Mouse (Mus musculus): ENCODE measurements around the gene Ggcx. TPM values are rescaled to one million over a fixed set of nuclear protein-coding genes. Genes with fewer than 3 reads are reported as not detected.
A peak's percentile ranks its signal among the peaks of the same experiment; 100 is the strongest.
"Not testable (repeated sequence)": the region's sequence is repeated elsewhere in the genome, so short reads cannot be mapped to it uniquely, and the experiment has no call there.

Gene Ggcx
- polyA plus RNA-seq, 1 experiment from 2014 or later = 15.7 TPM

DNA sequence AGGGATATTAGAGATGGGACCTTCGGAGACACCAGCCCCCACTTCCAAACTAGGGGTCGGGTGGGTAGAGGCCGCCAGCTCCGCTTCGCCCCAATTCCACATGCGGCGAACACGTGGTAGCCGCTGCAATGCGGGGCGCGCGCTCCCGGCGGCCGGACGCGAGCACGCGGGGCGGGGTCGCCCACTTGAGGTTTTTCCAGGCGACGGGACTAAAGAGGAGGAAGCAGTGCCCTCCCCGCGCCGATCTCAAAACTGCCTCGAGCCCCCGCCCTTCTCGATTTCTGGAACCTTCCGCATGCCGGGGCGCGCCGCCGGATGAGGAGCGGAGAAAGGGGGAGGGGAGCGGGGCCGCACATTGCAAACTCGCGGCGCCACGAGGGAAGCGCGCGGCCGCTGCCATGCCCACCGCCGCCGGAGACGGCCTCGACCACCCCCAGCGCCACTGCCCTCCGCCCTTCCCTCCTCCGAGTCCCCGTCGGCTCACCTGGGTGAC is 24.8 kb downstream of the Ggcx start:
- ATAC-seq (replicated peaks; ENCODE audit: insufficient number of reproducible peaks, low FRiP score, low TSS enrichment, low read depth) (peak; percentile 11), DNase-seq (ENCODE audit: low spot score) (peak; percentile 84)
- Histone ChIP-seq H3K4me2 (ENCODE audit: low read depth, low read length) (peak overlapping the region; percentile 70), H3K4me3 (ENCODE audit: low read depth, low read length) (peak overlapping the region; percentile 99), H3K9ac (replicated peaks; ENCODE audit: low read length) (peak overlapping the region; percentile 100), H3K27ac (replicated peaks; ENCODE audit: low read depth, low read length) (peak overlapping the region; percentile 100), H3K36me3 (replicated peaks; ENCODE audit: control insufficient read depth, insufficient read depth, low read depth, low read length) (peaks cover 12% of the 10 kb centered on the region; the same call in 1 of the 2 replicates), H3K9me3 (replicated peaks; ENCODE audit: control insufficient read depth, low read length) (no peaks in the 10 kb centered on the region), H3K27me3 (ENCODE audit: control insufficient read depth, insufficient read depth, low read length) (no peaks in the 10 kb centered on the region), H3K4me1 (ENCODE audit: control insufficient read depth, insufficient read depth, low read length) (0 out of 2 replicates have a peak, but pooled peaks cover 2% of the 10 kb centered on the region)
- WGBS = under 1% methylated on average over 40 of the region's 57 CpGs

DNA sequence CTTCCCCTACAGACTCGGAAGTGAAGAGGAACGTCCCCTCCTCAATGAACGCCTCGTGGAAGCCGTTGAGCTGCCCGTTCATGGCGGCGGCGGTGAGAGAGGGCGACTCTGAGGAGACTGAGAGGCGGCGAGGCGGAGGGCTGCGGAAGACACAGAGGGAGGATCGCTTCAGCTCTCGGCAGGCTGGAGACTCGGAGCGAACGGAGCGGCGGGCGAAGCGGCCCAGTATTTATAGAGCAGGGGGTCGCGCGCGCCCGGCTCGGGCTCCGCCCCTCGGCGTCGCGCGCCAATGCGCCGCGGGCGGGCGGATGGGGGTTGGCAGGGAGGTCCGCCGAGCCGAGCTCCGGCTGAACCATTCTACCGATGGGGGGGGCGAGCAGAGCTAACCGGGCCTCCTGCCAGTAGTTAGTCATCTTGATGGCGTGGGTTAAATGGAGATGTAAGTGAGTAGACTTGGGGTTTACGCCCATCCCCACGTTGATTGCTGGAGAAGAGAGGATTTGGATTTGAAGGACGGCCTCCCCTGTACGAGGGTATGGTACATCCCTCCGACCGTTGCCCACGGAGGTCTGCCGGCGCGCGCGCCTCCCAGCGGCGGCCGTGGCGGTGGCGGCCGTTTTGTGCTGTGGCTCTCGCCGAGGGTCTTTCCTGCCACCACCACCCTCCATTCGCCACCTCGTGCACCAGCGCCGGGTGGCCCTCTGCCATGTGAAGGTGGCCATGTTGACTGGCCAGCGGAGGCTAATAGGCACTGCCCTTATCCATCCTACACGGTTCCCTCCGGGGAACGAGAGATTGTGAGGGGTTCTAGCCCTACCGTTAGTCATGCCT is 25.5 kb downstream of the Ggcx start, which contains the start of gene Mat2a:
Gene Mat2a, minus strand, starts transcription at position 204 of the 831 bp plus-strand sequence.
- under 1% methylated on average over 74 of the region's 77 CpGs for WGBS
- Histone ChIP-seq H3K36me3 (replicated peaks; ENCODE audit: control insufficient read depth, insufficient read depth, low read depth, low read length) (peaks cover 12% of the 10 kb centered on the region; the same call in 1 of the 2 replicates), H3K27ac (replicated peaks; ENCODE audit: low read depth, low read length) (peak within 1 kb of the TSS; percentile 100), H3K4me2 (ENCODE audit: low read depth, low read length) (peak within 1 kb of the TSS; percentile 72), H3K4me1 (ENCODE audit: control insufficient read depth, insufficient read depth, low read length) (0 out of 2 replicates have a peak, but pooled peaks cover 2% of the 10 kb centered on the region), H3K9me3 (replicated peaks; ENCODE audit: control insufficient read depth, low read length) (no peaks in the 10 kb centered on the region), H3K27me3 (ENCODE audit: control insufficient read depth, insufficient read depth, low read length) (no peaks in the 10 kb centered on the region), H3K4me3 (ENCODE audit: low read depth, low read length) (peak within 1 kb of the TSS; percentile 99), H3K9ac (replicated peaks; ENCODE audit: low read length) (peak within 1 kb of the TSS; percentile 100)
- ATAC-seq (replicated peaks; ENCODE audit: insufficient number of reproducible peaks, low FRiP score, low TSS enrichment, low read depth) = peak; percentile 89
- peak; percentile 93 for DNase-seq (ENCODE audit: low spot score)

DNA sequence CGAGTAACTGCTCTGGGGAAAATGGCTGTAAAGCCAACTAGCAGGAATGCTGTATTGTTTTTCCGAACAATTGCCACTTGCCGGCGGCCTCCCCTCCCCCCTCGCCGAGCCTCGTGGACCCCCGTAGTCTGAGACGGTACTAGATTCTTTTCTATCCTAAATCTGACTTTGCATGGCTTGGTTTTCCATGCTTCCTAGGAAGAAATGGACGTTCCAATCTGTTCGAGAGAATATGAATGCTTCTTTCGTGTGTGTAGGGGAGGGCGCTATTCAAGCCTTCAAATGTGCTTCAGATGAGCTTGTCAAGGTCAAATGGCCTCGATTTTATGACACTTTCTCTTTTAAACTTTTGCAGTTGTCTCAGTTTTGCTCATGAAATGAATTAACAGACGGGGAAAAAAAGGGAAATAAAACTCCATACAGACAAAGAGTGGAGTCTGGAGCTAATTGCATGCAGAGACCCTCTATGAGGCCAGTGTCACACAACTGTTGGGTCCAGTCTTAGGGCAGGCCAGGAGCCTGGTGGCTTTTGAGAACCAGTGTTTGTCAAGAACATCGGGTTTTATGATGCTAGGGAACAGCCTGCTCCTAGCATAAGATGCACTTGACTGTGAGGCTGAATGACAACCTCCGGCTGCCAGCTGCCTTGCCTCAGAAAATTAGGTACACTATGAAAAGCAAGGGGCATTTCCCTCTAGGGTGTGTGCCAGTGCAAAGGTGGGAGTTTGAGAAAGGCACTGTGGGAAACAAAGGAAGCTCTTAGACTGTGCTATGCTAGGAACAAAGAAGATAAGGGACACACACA is 26.3 kb downstream of the Ggcx start:
- Histone ChIP-seq H3K9me3 (replicated peaks; ENCODE audit: control insufficient read depth, low read length) (no peaks in the 10 kb centered on the region), H3K27ac (replicated peaks; ENCODE audit: low read depth, low read length) (peak overlapping the region; percentile 100), H3K4me1 (ENCODE audit: control insufficient read depth, insufficient read depth, low read length) (0 out of 2 replicates have a peak, but pooled peaks cover 2% of the 10 kb centered on the region), H3K4me2 (ENCODE audit: low read depth, low read length) (peak overlapping the region; percentile 72), H3K27me3 (ENCODE audit: control insufficient read depth, insufficient read depth, low read length) (no peaks in the 10 kb centered on the region), H3K36me3 (replicated peaks; ENCODE audit: control insufficient read depth, insufficient read depth, low read depth, low read length) (peaks cover 8% of the 10 kb centered on the region; the same call in 1 of the 2 replicates), H3K4me3 (ENCODE audit: low read depth, low read length) (peak overlapping the region; percentile 99), H3K9ac (replicated peaks; ENCODE audit: low read length) (peak overlapping the region; percentile 100)
- 11% methylated on average over 17 of the region's 17 CpGs for WGBS
- no peak for ATAC-seq (replicated peaks; ENCODE audit: insufficient number of reproducible peaks, low FRiP score, low TSS enrichment, low read depth)
- DNase-seq (ENCODE audit: low spot score) = no peak

GRCm38 (mm10) chr6:72442921-72443604 is 29.0 kb downstream of the Ggcx start:
- Histone ChIP-seq H3K4me3 (ENCODE audit: low read depth, low read length) (no peak overlapping the region), H3K4me1 (ENCODE audit: control insufficient read depth, insufficient read depth, low read length) (0 out of 2 replicates have a peak, but pooled peaks cover under 1% of the 10 kb centered on the region), H3K27ac (replicated peaks; ENCODE audit: low read depth, low read length) (no peak overlapping the region), H3K27me3 (ENCODE audit: control insufficient read depth, insufficient read depth, low read length) (no peaks in the 10 kb centered on the region), H3K36me3 (replicated peaks; ENCODE audit: control insufficient read depth, insufficient read depth, low read depth, low read length) (no peaks in the 10 kb centered on the region), H3K4me2 (ENCODE audit: low read depth, low read length) (no peak overlapping the region), H3K9ac (replicated peaks; ENCODE audit: low read length) (no peak overlapping the region), H3K9me3 (replicated peaks; ENCODE audit: control insufficient read depth, low read length) (no peaks in the 10 kb centered on the region)
- no peak for ATAC-seq (replicated peaks; ENCODE audit: insufficient number of reproducible peaks, low FRiP score, low TSS enrichment, low read depth)
- peak; percentile 58 for DNase-seq (ENCODE audit: low spot score)
- 41% methylated on average over 1 of the region's 1 CpGs for WGBS

DNA sequence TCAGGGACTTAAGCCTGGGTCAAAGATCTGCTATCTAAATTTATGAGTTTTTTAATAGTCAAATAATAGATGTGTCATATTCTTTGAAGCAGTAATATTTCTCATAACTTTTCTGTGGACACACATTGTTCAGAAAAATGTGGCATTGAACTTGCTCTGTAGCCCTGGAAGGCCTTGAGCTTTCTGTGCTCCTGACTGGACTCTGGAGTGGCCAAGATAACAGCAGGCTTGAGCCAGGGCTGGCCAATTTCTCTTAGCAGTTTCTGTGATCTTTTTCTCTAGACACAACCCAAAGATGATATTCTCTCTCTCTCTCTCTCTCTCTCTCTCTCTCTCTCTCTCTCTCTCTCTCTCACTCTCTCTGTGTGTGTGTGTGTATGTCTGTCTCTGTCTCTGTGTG is 30.9 kb downstream of the Ggcx start:
- Histone ChIP-seq H3K4me1 (ENCODE audit: control insufficient read depth, insufficient read depth, low read length) (no peaks in the 10 kb centered on the region), H3K4me2 (ENCODE audit: low read depth, low read length) (no peak overlapping the region), H3K9ac (replicated peaks; ENCODE audit: low read length) (no peak overlapping the region), H3K27ac (replicated peaks; ENCODE audit: low read depth, low read length) (no peak overlapping the region), H3K36me3 (replicated peaks; ENCODE audit: control insufficient read depth, insufficient read depth, low read depth, low read length) (no peaks in the 10 kb centered on the region), H3K27me3 (ENCODE audit: control insufficient read depth, insufficient read depth, low read length) (no peaks in the 10 kb centered on the region), H3K4me3 (ENCODE audit: low read depth, low read length) (no peak overlapping the region), H3K9me3 (replicated peaks; ENCODE audit: control insufficient read depth, low read length) (no peaks in the 10 kb centered on the region)
- no peak for ATAC-seq (replicated peaks; ENCODE audit: insufficient number of reproducible peaks, low FRiP score, low TSS enrichment, low read depth)
- no peak for DNase-seq (ENCODE audit: low spot score)

GRCm38 (mm10) chr6:72447487-72447886 is 33.4 kb downstream of the Ggcx start:
- Histone ChIP-seq H3K9ac (replicated peaks; ENCODE audit: low read length) (no peak overlapping the region), H3K9me3 (replicated peaks; ENCODE audit: control insufficient read depth, low read length) (no peaks in the 10 kb centered on the region), H3K27me3 (ENCODE audit: control insufficient read depth, insufficient read depth, low read length) (no peaks in the 10 kb centered on the region), H3K4me2 (ENCODE audit: low read depth, low read length) (no peak overlapping the region), H3K4me3 (ENCODE audit: low read depth, low read length) (no peak overlapping the region), H3K36me3 (replicated peaks; ENCODE audit: control insufficient read depth, insufficient read depth, low read depth, low read length) (no peaks in the 10 kb centered on the region), H3K4me1 (ENCODE audit: control insufficient read depth, insufficient read depth, low read length) (no peaks in the 10 kb centered on the region), H3K27ac (replicated peaks; ENCODE audit: low read depth, low read length) (no peak overlapping the region)
- 89% methylated on average over 2 of the region's 2 CpGs for WGBS
- ATAC-seq (replicated peaks; ENCODE audit: insufficient number of reproducible peaks, low FRiP score, low TSS enrichment, low read depth) = no peak
- no peak for DNase-seq (ENCODE audit: low spot score)

- not testable (repeated sequence) for H3K4me1 ChIP-seq (ENCODE audit: control insufficient read depth, insufficient read depth, low read length); H3K9me3 ChIP-seq (replicated peaks; ENCODE audit: control insufficient read depth, low read length); H3K27me3 ChIP-seq (ENCODE audit: control insufficient read depth, insufficient read depth, low read length); H3K36me3 ChIP-seq (replicated peaks; ENCODE audit: control insufficient read depth, insufficient read depth, low read depth, low read length); DNase-seq (ENCODE audit: low spot score); H3K27ac ChIP-seq (replicated peaks; ENCODE audit: low read depth, low read length); H3K4me2 ChIP-seq (ENCODE audit: low read depth, low read length); H3K9ac ChIP-seq (replicated peaks; ENCODE audit: low read length); H3K4me3 ChIP-seq (ENCODE audit: low read depth, low read length); ATAC-seq (replicated peaks; ENCODE audit: insufficient number of reproducible peaks, low FRiP score, low TSS enrichment, low read depth)
- WGBS = 66% methylated on average over 2 of the region's 2 CpGs
Observed at GRCm38 (mm10) chr6:72451778-72452177, 37.7 kb downstream of the Ggcx start.
